Mouse (Mus musculus) heart, postnatal 14 days (tissue): Measurements from ENCODE around the gene Slc25a40. TPM values are rescaled to one million over a fixed set of nuclear protein-coding genes. Genes with fewer than 3 reads are reported as not detected.
A peak's percentile ranks its signal among the peaks of the same experiment; 100 is the strongest.

ENCODE experiments used
- DNase-seq, 2 experiments: peaks; one replicate each; pipeline ENCODE4 v3.0.0; 2021 to 2022
- intact Hi-C: fragments of 180-260 bp; cut with DNase I; formaldehyde crosslinking; loops from one replicate; pipeline ENCODE4 v1.15.1; 2025
- long read RNA-seq, 2 experiments: library from polyadenylated mRNA; stranded (forward); transcript quantifications; one replicate each; pipeline ENCODE4 v2.0.0; 2021
- total RNA-seq, 2 experiments: library from RNA; stranded (reverse); gene quantifications; 2 replicates each; pipeline ENCODE4 v1.2.3; 2021

The Slc25a40 gene
- total RNA-seq, result 1 to 10 TPM; 7.9 to 8.9 TPM
- long read RNA-seq, experiment 1, partial matches to known transcripts, result 0 of 7 reads
- long read RNA-seq, experiment 1, other reads (novel, unspliced or antisense), result 2 of 7 reads
- long read RNA-seq, experiment 2, partial matches to known transcripts, result 0 of 10 reads
- long read RNA-seq, experiment 2, other reads (novel, unspliced or antisense), result 4 of 10 reads

- intact Hi-C loops, result no loop called here
- DNase-seq, result peak; percentile 96 to 97
Observed at GRCm38 (mm10) chr5:8422157-8422931, at the start of gene Slc25a40, which contains the start of gene Dbf4. Gene Slc25a40, plus strand, starts transcription at chr5:8422850. Gene Dbf4, minus strand, starts transcription at chr5:8422716.

GRCm38 (mm10) chr5:8373415-8373814 is 49.2 kb upstream of the Slc25a40 start:
- intact Hi-C loops, result no loop called here
- no peak for DNase-seq

GRCm38 (mm10) chr5:8374297-8374906 is 48.2 kb upstream of the Slc25a40 start:
- intact Hi-C loops, result no loop called here
- no peak for DNase-seq

GRCm38 (mm10) chr5:8393891-8394583 is 28.6 kb upstream of the Slc25a40 start:
- intact Hi-C loops, result no loop called here
- DNase-seq, result no peak

- intact Hi-C loops, result no loop called here
- DNase-seq, result no peak
Observed at GRCm38 (mm10) chr5:8397587-8398249, 24.9 kb upstream of the Slc25a40 start.

- intact Hi-C loops, result no loop called here
Observed at GRCm38 (mm10) chr5:8408746-8409145, 13.9 kb upstream of the Slc25a40 start.

GRCm38 (mm10) chr5:8416683-8417413 is 5.8 kb upstream of the Slc25a40 start:
- no peak for DNase-seq
- intact Hi-C loops, result no loop called here

More at GRCm38 (mm10) chr5:8408746-8409145, 13.9 kb upstream of the Slc25a40 start:
- no peak for DNase-seq

GRCm38 (mm10) chr5:8417443-8417842 is 5.2 kb upstream of the Slc25a40 start:
- intact Hi-C loops, result no loop called here
- DNase-seq, result no peak

- intact Hi-C loops, result no loop called here
Observed at GRCm38 (mm10) chr5:8421424-8421823, 1.2 kb upstream of the Slc25a40 start.

GRCm38 (mm10) chr5:8422932-8423928 is 580 bp downstream of the Slc25a40 start:
- intact Hi-C loops, result no loop called here
- DNase-seq, result no peak

More at GRCm38 (mm10) chr5:8421424-8421823, 1.2 kb upstream of the Slc25a40 start:
- no peak for DNase-seq

GRCm38 (mm10) chr5:8424116-8424515 is 1.5 kb downstream of the Slc25a40 start:
- intact Hi-C loops, result no loop called here
- DNase-seq, result no peak

GRCm38 (mm10) chr5:8425899-8426298 is 3.2 kb downstream of the Slc25a40 start:
- intact Hi-C loops, result no loop called here
- DNase-seq, result no peak

- intact Hi-C loops, result no loop called here
- DNase-seq, result no peak
Observed at GRCm38 (mm10) chr5:8437481-8438156, 15.0 kb downstream of the Slc25a40 start.

GRCm38 (mm10) chr5:8439095-8439494 is 16.4 kb downstream of the Slc25a40 start:
- no peak for DNase-seq
- intact Hi-C loops, result no loop called here

GRCm38 (mm10) chr5:8455565-8455964 is 32.9 kb downstream of the Slc25a40 start:
- no peak for DNase-seq
- intact Hi-C loops, result no loop called here

- intact Hi-C loops, result no loop called here
- no peak for DNase-seq
Observed at GRCm38 (mm10) chr5:8456561-8456960, 33.9 kb downstream of the Slc25a40 start.

GRCm38 (mm10) chr5:8487989-8488700 is 65.5 kb downstream of the Slc25a40 start:
- DNase-seq, result no peak
- intact Hi-C loops, result no loop called here
